Mouse (Mus musculus): ENCODE measurements at regions not wholly inside any gene's neighbourhood (a gene's known extent, or its start where the extent isn't known, plus 50 kb on each side); places are given as distances from the start of the nearest gene placed in this dataset.

- in situ Hi-C loops (cut with MboI; ENCODE audit: low sequenced_read_pairs in 2 of 2, unreplicated experiment in 2 of 2): no loop called here
- H3K4me1 ChIP-seq (ENCODE audit: control insufficient read depth in 2 of 2, insufficient read depth in 2 of 2, low read length in 2 of 2, poor library complexity in 1 of 2): no peaks in the 10 kb centered on the region
- no peak for DNase-seq (ENCODE audit: low read depth, low spot score)
- H3K4me3 ChIP-seq (ENCODE audit: insufficient read depth in 1 of 2, low read depth in 1 of 2, low read length in 2 of 2, poor library complexity in 1 of 2, severe bottlenecking in 1 of 2): no peak overlapping the region
- no peak overlapping the region for H3K27ac ChIP-seq (ENCODE audit: insufficient read depth, low read depth, low read length, poor library complexity, severe bottlenecking)
- H3K36me3 ChIP-seq (ENCODE audit: control insufficient read depth, insufficient read depth, low read length, poor library complexity, severe bottlenecking): no peaks in the 10 kb centered on the region
- no peaks in the 10 kb centered on the region for H3K9me3 ChIP-seq (ENCODE audit: control insufficient read depth, insufficient read depth, low read depth, low read length)
- no peak overlapping the region for H3K9ac ChIP-seq (ENCODE audit: insufficient read depth, low read depth, low read length, poor library complexity, severe bottlenecking)
- TF ChIP-seq MAFK (IDR thresholded peaks at IDR 0.05; ENCODE audit: insufficient read depth, low read depth, low read length): no peak
- no peak for TF ChIP-seq ZC3H11A (IDR thresholded peaks at IDR 0.05; ENCODE audit: borderline replicate concordance, low read depth, low read length)
- TF ChIP-seq CHD2 (IDR thresholded peaks at IDR 0.05; ENCODE audit: low read depth, low read length): no peak
These were observed 129.4 kb downstream of the Dio2 start for GRCm38 (mm10) chr12:90608810-90609209.

GRCm38 (mm10) chr12:90607894-90608293 is 130.3 kb downstream of the Dio2 start:
- Histone ChIP-seq H3K9me3 (ENCODE audit: control insufficient read depth, insufficient read depth, low read depth, low read length) (no peaks in the 10 kb centered on the region), H3K4me1 (ENCODE audit: control insufficient read depth in 2 of 2, insufficient read depth in 2 of 2, low read length in 2 of 2, poor library complexity in 1 of 2) (no peaks in the 10 kb centered on the region), H3K36me3 (ENCODE audit: control insufficient read depth, insufficient read depth, low read length, poor library complexity, severe bottlenecking) (no peaks in the 10 kb centered on the region), H3K9ac (ENCODE audit: insufficient read depth, low read depth, low read length, poor library complexity, severe bottlenecking) (no peak overlapping the region), H3K4me3 (ENCODE audit: insufficient read depth in 1 of 2, low read depth in 1 of 2, low read length in 2 of 2, poor library complexity in 1 of 2, severe bottlenecking in 1 of 2) (no peak overlapping the region), H3K27ac (ENCODE audit: insufficient read depth, low read depth, low read length, poor library complexity, severe bottlenecking) (no peak overlapping the region)
- in situ Hi-C loops (cut with MboI; ENCODE audit: low sequenced_read_pairs in 2 of 2, unreplicated experiment in 2 of 2): no loop called here
- TF ChIP-seq ZC3H11A (IDR thresholded peaks at IDR 0.05; ENCODE audit: borderline replicate concordance, low read depth, low read length) (no peak), MAFK (IDR thresholded peaks at IDR 0.05; ENCODE audit: insufficient read depth, low read depth, low read length) (no peak), HCFC1 (IDR thresholded peaks at IDR 0.05; ENCODE audit: borderline replicate concordance, insufficient read depth, low read length) (no peak), ZNF384 (IDR thresholded peaks at IDR 0.05; ENCODE audit: low read depth, low read length) (no peak), CHD2 (IDR thresholded peaks at IDR 0.05; ENCODE audit: low read depth, low read length) (no peak)
- no peak for DNase-seq (ENCODE audit: low read depth, low spot score)

- in situ Hi-C loops (cut with MboI; ENCODE audit: low sequenced_read_pairs in 2 of 2, unreplicated experiment in 2 of 2): no loop called here
These were observed 158.2 kb downstream of the Dio2 start for GRCm38 (mm10) chr12:90580006-90580405.

GRCm38 (mm10) chr12:90576103-90576502 is 162.1 kb downstream of the Dio2 start:
- Histone ChIP-seq H3K4me1 (ENCODE audit: control insufficient read depth in 2 of 2, insufficient read depth in 2 of 2, low read length in 2 of 2, poor library complexity in 1 of 2) (no peaks in the 10 kb centered on the region), H3K9me3 (ENCODE audit: control insufficient read depth, insufficient read depth, low read depth, low read length) (no peaks in the 10 kb centered on the region), H3K27ac (ENCODE audit: insufficient read depth, low read depth, low read length, poor library complexity, severe bottlenecking) (no peak overlapping the region), H3K36me3 (ENCODE audit: control insufficient read depth, insufficient read depth, low read length, poor library complexity, severe bottlenecking) (no peaks in the 10 kb centered on the region), H3K9ac (ENCODE audit: insufficient read depth, low read depth, low read length, poor library complexity, severe bottlenecking) (no peak overlapping the region), H3K4me3 (ENCODE audit: insufficient read depth in 1 of 2, low read depth in 1 of 2, low read length in 2 of 2, poor library complexity in 1 of 2, severe bottlenecking in 1 of 2) (no peak overlapping the region)
- TF ChIP-seq HCFC1 (IDR thresholded peaks at IDR 0.05; ENCODE audit: borderline replicate concordance, insufficient read depth, low read length): no peak
- no peak for TF ChIP-seq ZC3H11A (IDR thresholded peaks at IDR 0.05; ENCODE audit: borderline replicate concordance, low read depth, low read length)
- no peak for TF ChIP-seq MAFK (IDR thresholded peaks at IDR 0.05; ENCODE audit: insufficient read depth, low read depth, low read length)
- no peak for TF ChIP-seq CHD2 (IDR thresholded peaks at IDR 0.05; ENCODE audit: low read depth, low read length)
- no peak for TF ChIP-seq ZNF384 (IDR thresholded peaks at IDR 0.05; ENCODE audit: low read depth, low read length)
- in situ Hi-C loops (cut with MboI; ENCODE audit: low sequenced_read_pairs in 2 of 2, unreplicated experiment in 2 of 2): no loop called here
- no peak for DNase-seq (ENCODE audit: low read depth, low spot score)

More at GRCm38 (mm10) chr12:90580006-90580405, 158.2 kb downstream of the Dio2 start:
- H3K9me3 ChIP-seq (ENCODE audit: control insufficient read depth, insufficient read depth, low read depth, low read length): no peaks in the 10 kb centered on the region
- H3K36me3 ChIP-seq (ENCODE audit: control insufficient read depth, insufficient read depth, low read length, poor library complexity, severe bottlenecking): no peaks in the 10 kb centered on the region
- H3K27ac ChIP-seq (ENCODE audit: insufficient read depth, low read depth, low read length, poor library complexity, severe bottlenecking): no peak overlapping the region
- TF ChIP-seq ZC3H11A (IDR thresholded peaks at IDR 0.05; ENCODE audit: borderline replicate concordance, low read depth, low read length) (no peak), HCFC1 (IDR thresholded peaks at IDR 0.05; ENCODE audit: borderline replicate concordance, insufficient read depth, low read length) (no peak), CHD2 (IDR thresholded peaks at IDR 0.05; ENCODE audit: low read depth, low read length) (no peak), MAFK (IDR thresholded peaks at IDR 0.05; ENCODE audit: insufficient read depth, low read depth, low read length) (no peak)
- no peaks in the 10 kb centered on the region for H3K4me1 ChIP-seq (ENCODE audit: control insufficient read depth in 2 of 2, insufficient read depth in 2 of 2, low read length in 2 of 2, poor library complexity in 1 of 2)
- no peak overlapping the region for H3K9ac ChIP-seq (ENCODE audit: insufficient read depth, low read depth, low read length, poor library complexity, severe bottlenecking)
- no peak overlapping the region for H3K4me3 ChIP-seq (ENCODE audit: insufficient read depth in 1 of 2, low read depth in 1 of 2, low read length in 2 of 2, poor library complexity in 1 of 2, severe bottlenecking in 1 of 2)
- no peak for DNase-seq (ENCODE audit: low read depth, low spot score)

GRCm38 (mm10) chr12:90571907-90572306 is 166.3 kb downstream of the Dio2 start:
- TF ChIP-seq ZC3H11A (IDR thresholded peaks at IDR 0.05; ENCODE audit: borderline replicate concordance, low read depth, low read length) (no peak), HCFC1 (IDR thresholded peaks at IDR 0.05; ENCODE audit: borderline replicate concordance, insufficient read depth, low read length) (no peak), ZNF384 (IDR thresholded peaks at IDR 0.05; ENCODE audit: low read depth, low read length) (no peak), MAFK (IDR thresholded peaks at IDR 0.05; ENCODE audit: insufficient read depth, low read depth, low read length) (no peak), CHD2 (IDR thresholded peaks at IDR 0.05; ENCODE audit: low read depth, low read length) (no peak)
- in situ Hi-C loops (cut with MboI; ENCODE audit: low sequenced_read_pairs in 2 of 2, unreplicated experiment in 2 of 2): loop anchor here in 1 of 2 experiments (25.0 kb wide), 1 partner anchor 740 kb away; no protein-coding TSS in a partner anchor
- no peak overlapping the region for H3K9ac ChIP-seq (ENCODE audit: insufficient read depth, low read depth, low read length, poor library complexity, severe bottlenecking)
- no peaks in the 10 kb centered on the region for H3K36me3 ChIP-seq (ENCODE audit: control insufficient read depth, insufficient read depth, low read length, poor library complexity, severe bottlenecking)
- no peak for DNase-seq (ENCODE audit: low read depth, low spot score)
- no peaks in the 10 kb centered on the region for H3K4me1 ChIP-seq (ENCODE audit: control insufficient read depth in 2 of 2, insufficient read depth in 2 of 2, low read length in 2 of 2, poor library complexity in 1 of 2)
- no peak overlapping the region for H3K4me3 ChIP-seq (ENCODE audit: insufficient read depth in 1 of 2, low read depth in 1 of 2, low read length in 2 of 2, poor library complexity in 1 of 2, severe bottlenecking in 1 of 2)
- H3K9me3 ChIP-seq (ENCODE audit: control insufficient read depth, insufficient read depth, low read depth, low read length): no peaks in the 10 kb centered on the region
- H3K27ac ChIP-seq (ENCODE audit: insufficient read depth, low read depth, low read length, poor library complexity, severe bottlenecking): no peak overlapping the region

Measured in ES-E14 (cell line).